Mouse (Mus musculus) activated CD4-positive, CD25-positive, alpha-beta regulatory T cell (primary cell): ENCODE results near the gene Gm20897. TPM values are rescaled to one million over a fixed set of nuclear protein-coding genes. Genes with fewer than 3 reads are reported as not detected.

Experiments
- polyA plus RNA-seq, 2 experiments: library from polyadenylated mRNA; unstranded; fragments of 100-300 nt; shearing (Covaris generic); gene quantifications; one replicate each; pipeline ENCODE4 v1.2.1; 2017

The Gm20897 gene
- not detected for polyA plus RNA-seq

GRCm38 (mm10) chrY:38502138-38502537, at the start of gene Gm20897:
Gm20897 (minus strand) TSS chrY:38502238.

Other genes with a start within 250 kb of the Gm20897 start
- gene Gm21732, start 73.5 kb upstream of the Gm20897 start, polyA plus RNA-seq, result not detected